Mouse (Mus musculus) frontal cortex, postnatal 10 days (tissue): ENCODE results near the gene Hist1h2bc.
"Not testable (repeated sequence)": the region's sequence is repeated elsewhere in the genome, so short reads cannot be mapped to it uniquely, and the experiment has no call there.

Source experiments
- DNase-seq, 2 experiments: peaks; one replicate each; pipeline ENCODE4 v3.0.0; 2022; ENCODE audit warnings: low spot score in 2 of 2, mixed read lengths in 1 of 2

The Hist1h2bc gene

DNA sequence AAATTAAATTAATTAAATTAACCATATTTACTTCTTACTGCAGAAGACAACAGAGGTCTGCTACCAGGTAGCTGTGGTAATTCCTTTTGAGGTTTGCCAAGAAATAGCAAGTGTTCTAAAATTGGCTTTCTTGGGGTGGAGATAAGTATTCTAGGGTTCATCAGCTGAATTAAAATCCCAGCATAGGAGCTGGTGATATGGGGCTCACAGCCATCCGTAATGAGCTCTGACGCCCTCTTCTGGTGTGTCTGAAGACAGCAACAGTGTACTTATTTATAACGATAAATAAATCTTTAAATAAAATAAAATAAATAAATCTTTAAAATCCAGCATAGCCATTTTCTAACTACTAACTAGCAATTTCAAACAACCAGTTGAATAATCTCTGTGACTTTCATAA, 15.8 kb downstream of the Hist1h2bc start:
- no peak for DNase-seq

DNA sequence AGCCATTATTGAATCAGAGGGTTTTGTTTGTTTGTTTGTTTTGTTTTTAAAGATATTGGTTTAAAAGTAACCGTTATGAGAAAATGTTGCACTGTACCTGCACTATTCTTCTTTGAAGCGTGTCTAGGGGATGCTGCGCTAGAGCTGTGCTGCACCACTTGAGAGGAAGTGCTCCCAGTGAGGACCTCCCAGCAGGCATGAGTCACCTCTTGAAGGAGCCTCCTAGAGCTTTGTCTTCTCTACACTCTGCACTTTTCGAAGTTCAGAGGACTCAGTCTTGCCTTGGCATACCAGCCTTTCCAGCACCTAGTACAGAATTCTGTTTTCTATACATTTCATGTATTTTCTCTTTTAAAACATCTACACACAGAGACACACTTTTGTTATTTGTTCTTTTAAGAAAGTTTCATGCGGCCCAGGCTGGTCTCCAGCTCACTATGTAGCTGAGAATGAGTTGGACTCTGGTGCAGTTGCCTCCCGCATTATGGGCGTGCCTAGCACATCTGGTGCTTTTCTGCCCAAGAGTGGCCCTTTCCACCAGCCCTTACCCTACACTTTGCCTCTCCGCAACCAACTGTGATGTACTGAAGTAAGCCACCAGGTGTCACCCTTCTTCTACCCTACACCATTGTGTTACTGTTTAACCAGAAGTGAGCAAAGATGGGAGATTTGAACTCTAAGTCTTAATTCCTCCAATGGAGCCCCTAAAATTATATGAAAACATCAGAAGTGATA, 17.0 kb downstream of the Hist1h2bc start:
- peak; percentile 44 to 67 for DNase-seq

DNA sequence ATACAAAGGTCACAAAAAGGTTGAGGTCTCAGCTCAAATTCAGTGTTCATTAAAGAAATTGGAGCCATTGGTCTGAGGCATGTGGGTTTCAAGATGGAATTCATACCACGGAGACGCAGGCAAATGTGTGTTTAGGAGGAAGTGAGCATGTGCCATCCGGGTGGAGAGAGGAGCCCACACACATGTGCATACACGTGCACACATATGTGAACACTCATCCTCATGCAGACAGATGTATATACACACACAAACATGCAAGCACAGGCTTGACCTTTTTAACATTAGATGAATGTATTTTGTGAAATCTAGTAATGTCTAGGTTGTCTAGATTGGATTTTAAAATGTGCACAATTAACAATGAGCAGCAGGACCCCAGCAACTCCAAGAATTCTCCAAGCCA, 18.2 kb downstream of the Hist1h2bc start:
- no peak for DNase-seq

DNA sequence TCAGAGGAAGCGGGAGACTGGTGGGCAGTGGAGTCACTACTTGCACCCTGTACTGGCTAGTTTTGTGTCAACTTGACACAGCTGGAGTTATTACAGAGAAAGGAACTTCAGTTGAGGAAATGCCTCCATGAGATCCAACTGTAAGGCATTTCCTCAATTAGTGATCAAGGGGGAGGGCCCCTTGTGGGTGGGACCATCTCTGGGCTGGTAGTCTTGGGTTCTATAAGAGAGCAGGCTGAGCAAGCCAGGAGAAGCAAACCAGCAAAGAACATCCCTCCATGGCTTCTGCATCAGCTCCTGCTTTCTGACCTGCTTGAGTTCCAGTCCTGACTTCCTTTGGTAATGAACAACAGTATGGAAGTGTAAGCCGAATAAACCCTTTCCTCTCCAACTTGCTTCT, 18.8 kb downstream of the Hist1h2bc start:
- not testable (repeated sequence) for DNase-seq

DNA sequence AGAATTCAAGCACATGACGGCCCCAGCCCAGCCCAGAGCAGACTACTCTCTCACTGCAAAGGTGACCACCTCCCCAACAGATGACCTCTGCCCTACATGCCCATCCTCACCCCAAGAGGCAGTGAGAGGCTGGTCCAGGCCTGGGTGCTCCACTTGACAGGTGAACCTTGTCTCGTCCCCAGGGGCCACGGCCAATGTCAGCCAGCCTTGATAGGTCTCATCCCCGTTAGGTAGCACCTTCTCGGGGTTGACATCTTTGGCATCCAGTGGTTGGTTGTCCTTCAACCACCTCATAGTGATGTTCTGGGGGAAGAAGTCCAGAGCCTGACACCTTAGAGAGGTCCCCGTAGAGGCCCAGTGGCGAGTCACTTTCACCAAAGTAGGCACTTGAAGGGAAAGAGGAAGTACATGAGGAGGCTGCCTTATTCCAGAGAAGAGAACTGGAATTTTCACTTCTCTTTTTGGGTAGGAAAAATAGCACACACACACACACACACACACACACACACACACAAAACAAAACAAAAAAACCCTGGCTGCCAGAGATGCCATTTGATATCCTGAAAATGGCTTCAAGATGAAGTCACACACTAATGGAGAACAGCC, 21.9 kb downstream of the Hist1h2bc start:
- DNase-seq, result no peak

DNA sequence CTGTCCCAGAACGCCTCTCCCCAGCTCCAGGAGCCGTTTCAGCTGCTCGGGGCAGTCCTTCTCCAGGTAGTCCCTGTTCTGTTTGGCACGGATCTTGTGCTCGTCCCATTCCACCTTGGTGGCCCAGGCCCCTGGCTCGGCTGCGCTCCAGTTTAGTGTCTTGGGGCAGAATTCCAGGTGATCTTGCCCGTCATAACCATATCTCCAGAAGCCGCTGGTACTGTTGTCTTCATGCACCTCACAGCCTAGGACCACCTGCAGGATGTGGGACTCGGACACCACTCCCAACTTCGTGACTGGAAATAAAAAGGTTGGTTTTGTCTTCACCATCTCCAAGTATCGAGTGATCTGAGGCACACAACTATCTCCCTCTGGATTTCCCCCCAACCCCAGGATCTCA, 22.8 kb downstream of the Hist1h2bc start:
- DNase-seq, result no peak

DNA sequence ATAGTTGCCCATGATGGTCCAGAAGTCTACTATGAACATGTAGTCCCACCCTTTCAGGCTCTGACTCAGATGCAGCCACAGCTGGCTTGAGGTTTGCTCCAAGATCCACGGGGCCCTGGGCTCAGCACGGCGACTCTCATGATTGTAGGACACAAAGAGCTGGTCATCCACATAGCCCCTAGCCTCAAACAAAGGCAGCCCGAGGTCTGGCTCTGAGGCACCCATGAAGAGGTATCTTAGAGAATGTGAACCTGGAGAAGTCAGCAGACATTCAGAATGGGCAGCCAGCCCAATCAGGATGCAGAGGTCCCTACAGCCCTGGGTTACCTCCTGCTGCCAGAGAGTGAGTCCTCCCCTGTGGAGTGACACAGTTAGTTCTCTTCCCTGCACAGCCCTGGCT, 24.0 kb downstream of the Hist1h2bc start:
- DNase-seq, result no peak

DNA sequence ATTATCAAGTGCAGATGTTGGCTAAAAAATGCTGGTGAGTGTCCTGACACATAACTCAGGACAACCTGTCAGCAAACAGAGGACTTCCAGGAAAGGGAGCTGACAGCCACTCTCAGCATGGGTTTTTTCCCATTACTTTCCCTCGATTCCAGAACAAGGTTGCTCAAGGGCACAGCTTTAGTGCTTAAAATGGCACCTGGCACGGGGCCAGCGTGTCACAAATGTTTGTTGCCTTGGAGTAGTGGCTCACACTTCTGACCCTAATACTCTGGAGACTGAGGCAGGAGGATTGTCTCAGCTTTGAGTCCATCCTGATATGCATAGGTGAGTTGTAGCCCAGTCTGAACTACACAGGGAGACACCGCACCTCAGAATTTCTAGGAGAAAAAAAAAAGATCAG, 24.7 kb downstream of the Hist1h2bc start:
- no peak for DNase-seq

DNA sequence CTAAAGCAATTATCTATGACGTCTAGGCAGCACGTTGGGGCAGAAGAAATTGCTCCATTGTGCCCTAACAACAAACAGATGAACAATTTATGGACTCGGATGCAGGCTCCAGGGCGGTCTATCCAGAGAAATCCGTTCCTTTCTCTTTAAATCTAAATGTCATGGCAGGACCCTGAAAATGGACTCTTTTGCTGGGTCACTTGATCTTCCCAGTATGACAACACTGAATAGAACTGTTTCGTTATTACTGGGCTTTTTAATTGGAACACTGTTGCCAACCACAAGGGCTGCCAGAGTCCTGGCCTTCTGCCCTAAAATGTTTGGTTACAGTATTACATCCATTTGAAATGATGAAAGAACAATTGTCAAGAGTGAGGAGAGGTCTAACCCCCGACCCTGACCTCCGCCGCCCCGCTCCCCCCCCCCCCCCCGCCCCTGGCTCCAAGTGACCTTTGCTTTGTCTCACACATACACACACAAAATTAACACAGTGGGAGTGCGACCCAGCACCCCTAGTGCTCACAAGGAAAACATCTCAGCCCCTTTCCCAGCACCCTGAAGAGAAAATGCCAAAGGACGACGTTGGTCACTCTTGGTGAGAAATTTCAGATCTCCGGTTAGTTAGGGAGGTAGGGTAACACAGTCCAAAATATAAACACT, 25.8 kb downstream of the Hist1h2bc start:
- DNase-seq, result no peak

DNA sequence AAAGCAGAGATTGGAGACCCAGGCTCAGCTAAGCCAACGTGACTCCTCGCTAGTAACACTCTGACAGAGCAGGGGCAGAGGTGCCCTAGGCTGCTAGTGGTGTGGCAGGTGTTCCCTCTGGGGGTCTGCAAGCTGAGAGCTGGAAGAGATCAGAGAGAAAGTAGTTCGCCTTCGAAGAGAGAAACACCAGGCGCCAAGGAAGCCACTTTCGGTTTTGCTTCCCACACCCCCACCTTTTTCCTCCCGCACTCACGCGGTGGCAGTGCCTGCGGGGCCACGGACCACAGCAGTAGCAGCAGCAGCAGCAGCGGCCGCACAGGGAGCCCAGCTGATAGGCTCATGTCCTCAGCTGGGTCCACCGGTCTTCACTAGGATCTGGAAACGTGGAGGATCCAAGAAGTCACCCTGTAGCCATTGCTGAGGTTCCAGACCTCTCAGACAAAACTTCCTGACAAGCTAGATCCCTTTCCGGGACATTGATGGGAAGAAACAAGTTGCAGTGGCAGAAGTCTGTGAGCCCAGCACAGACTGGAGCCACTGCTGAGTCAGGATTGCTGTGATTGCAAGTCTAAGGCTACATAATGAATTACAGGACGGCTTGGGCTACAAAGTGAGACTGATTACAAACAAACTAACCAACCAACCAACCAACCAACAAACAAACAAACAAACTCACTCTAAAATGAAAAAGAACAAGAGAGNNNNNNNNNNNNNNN, 26.5 kb downstream of the Hist1h2bc start, which contains the start of gene Hfe:
TSS of gene Hfe (minus strand) at position 481 of the 716 bp plus-strand sequence.
- no peak for DNase-seq

DNA sequence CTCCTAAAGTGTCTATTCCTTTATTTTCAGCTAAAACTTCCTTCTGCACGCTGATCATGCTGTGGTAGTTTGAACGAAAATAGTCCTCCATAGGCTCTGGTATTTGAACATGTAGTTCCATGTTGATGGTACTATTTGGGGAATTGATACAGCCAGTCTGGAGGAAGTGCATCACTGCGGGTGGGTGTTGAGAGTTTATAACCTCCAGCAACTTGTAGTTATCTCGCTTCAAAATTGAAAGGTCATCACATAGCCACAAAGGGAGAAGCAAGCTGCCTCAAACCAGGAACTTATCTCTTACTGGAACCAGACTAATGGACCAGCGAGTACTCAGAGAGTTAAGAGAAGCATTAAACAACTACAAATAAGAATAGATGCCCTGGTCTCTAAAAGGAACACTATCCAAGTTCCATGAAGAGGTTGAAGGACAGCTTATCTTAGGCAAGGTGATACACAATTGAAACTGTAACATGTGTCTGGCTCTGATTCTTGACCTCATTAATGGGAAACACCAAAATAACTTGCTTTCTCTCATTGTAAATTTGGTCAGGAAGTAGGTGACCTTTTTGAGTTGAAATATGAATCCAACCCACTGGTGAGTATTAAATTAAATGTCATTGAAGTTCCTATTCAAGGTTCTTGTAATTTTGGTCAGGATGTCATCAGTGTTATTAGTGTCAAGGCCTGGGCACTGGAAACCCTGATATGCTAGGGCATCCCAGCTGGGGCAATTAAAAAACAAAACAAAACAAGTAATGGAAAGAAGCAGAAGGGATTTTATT, 32.5 kb downstream of the Hist1h2bc start:
- no peak for DNase-seq

DNA sequence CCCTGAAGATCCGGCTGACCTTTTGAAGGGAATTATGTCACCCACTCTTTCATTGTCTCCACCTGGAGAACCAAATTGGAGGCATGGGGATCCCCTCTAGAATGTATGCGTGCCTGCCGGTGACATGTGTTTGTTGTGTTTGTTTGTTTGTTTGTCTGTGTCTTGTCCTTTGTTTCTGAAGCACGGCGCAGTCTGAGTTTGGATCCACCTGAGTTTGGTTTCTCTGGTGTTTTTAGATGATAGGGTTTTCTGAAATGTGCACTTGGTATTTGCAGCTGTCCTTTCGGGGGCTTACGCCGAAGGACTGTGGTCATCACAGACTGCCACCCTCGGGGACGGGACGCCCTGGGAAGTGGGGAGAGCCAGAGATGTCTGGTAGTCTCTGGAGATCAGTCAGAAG, 33.2 kb downstream of the Hist1h2bc start:
- no peak for DNase-seq

DNA sequence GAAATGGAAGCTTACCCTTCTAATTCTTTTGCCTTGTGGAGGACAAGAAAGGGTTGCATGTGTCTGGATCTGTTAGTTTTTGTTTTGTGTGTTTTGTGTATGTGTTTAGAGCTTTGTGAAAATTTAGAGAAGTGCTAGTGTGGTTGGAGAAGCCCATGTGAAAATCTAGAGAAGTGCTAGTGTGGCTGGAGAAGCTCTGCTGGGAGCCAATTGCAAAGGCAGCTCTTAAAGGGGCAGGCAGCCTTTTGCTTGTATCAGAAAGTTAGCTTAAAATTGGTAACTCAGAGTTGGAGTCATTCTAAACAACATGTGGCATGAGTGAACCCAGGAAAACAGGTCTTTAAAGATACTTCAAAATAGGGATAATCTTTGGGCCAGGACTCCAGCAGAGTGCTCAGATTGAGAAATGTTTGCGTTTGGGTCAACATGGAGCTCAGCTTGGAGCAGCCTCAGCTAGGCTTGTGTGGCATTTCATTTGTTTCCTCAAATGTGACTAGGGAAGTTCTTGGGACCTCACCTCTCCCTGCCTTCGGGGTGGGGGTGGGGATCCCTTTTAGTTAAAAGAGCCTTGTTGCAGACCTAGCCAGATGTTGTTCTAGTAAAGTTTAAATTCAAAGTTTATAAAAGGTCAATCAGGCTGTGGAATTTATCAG, 33.7 kb downstream of the Hist1h2bc start:
- not testable (repeated sequence) for DNase-seq

DNA sequence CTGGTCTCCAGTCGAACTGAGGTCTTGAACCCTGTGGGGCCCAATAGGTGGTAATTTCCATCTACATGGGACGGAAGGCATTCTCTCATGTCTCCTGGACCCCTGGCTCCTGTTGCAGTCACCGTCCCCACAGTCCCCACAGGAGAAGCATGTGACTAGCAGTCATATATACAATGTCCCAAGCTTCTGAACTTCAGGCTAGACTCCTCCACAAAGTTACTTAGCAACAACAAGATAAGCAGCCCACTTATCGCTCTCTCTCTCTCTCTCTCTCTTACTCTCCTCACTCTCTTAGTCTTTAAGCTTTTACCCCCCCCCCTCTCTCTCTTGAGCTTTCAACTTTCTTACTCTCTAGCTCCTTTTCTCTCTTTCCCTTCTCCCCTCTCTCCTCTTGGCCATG, 40.2 kb downstream of the Hist1h2bc start:
- DNase-seq, result no peak

DNA sequence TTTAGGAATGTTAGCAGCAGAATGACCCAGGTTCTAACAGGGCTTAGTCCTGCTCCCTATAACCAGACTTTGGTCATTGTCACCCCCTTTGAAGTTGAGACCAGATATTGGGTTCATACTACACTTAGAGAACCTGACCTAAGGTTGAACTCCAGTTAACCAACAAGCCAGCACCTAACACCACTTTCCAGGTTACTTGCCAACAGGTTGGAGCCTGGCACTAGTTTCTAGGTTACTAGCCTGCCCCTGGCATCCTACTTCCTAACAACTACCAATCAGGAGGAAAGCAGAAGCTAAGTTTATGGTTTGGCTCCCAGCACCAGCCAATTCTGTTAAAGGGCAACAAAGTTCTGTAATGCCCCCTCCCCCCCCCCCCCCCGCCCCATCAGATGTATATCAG, 41.2 kb downstream of the Hist1h2bc start:
- no peak for DNase-seq

DNA sequence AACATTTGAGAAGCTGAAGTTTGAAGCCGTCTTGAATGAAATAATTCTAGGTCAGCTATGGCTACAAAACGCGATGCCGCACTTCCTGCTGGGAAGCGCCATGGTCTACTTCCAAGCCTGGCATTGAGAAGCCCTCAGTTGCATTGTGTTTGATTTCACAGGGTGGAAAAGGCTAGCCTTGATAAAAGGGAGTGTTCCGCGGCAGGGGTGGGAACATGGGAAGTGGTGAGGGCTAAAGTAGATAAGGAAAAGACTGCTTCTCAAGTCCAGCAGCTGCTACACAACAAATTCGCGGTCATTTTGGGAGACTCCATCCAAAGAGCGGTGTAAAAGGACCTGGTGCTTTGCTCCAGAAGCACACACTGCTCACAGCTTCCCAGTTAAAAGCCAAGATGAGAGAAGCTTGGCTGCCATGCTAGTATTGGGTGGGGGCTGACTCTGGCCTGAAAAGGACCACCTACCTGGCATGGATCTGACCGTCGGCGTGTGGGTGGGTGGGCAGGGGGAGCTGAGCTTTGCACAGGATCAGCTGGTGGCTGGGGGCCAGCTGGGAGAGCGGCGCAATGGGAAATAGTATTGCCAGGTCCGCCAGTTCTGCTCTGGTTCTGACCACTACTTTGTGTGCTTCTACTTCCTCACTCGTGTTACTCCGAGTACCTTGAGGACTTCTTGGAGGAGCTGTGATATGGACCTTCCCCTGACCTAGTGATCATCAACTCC, 44.6 kb downstream of the Hist1h2bc start:
- DNase-seq, result no peak

DNA sequence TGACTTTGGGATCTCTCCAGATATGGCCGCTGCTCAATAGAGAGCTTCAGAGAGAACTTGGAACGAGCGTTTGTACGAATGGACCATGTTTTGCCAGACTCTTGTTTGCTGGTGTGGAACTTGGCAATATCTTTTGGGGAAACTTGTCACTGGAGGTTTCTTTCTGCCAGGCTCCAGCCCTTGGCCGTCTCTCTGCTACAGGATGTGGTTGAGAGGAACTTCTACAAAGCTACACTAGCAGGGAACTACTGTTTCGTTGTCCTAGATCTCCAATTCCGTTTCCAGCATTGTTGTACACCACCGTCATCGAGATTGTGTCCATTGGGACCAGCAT, 45.2 kb downstream of the Hist1h2bc start:
- DNase-seq, result no peak

DNA sequence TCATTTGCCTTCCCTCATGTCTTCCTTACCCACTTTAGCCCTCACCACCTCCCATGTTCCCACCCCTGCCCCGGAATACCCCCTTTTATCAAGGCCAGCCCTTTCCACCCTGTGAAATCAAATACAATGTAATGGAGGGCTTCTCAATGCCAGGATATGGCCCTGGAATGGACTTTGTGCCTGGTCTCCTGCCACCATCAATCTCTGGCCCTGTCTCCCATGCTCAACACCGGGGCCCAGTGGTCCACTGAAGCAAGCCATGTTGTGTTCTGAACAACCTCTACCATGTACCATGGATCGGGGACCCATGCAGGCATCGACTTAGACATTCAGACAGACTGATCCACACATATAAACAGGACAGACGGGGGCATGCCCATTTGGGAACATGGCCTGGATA, 45.7 kb downstream of the Hist1h2bc start:
- no peak for DNase-seq

DNA sequence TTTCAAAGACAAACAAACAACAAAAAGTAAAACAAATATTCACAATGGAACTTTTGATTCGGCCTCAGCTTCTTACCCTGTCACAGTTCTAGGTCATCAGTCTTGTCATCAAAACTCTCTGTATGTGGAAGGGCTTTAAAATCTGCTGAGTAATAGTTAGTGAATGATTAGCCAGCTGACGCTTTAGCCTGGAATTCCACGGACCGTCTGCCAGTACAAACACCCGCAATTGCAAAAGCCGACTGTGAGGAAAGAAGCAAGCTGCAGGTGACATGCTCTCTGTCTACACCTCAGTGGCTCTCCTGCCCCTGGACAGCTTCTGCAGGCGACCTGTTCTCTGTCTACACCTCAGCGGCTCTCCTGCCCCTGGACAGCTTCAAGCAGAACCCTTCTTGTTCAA, 46.5 kb downstream of the Hist1h2bc start:
- DNase-seq, result no peak

DNA sequence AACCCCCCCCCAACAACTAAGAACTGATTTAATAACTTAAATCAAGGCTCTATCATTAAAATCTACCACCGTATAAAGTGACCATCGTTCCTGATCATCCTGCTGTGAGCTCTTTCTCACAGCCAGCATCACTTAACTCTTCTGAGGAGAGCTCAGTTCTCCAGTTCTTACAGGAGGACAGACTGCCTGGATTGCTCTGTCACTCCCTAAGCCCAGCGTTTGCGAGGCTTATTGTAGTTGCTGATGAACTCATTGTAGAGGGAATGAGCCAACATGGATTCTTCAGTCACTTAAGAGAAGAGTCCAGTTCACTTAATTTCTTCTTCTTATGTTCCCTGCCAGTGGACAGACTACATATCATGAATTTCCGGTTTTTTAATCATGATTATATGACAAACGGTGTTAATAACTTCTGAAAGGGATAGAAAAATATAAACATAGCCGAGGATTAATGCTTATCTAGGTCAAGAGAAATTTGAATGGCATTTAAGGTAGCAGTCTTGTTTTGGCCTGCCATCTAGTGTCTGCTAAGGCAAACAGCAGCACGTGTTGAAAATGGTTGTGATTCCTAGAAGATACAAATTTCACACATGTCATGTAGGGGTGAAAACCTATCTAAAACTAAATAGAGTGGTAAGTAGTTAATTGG, 48.3 kb downstream of the Hist1h2bc start:
- no peak for DNase-seq
